Mouse (Mus musculus): ENCODE measurements at regions not wholly inside any gene's neighbourhood (a gene's known extent, or its start where the extent isn't known, plus 50 kb on each side); places are given as distances from the start of the nearest gene placed in this dataset.

DNA sequence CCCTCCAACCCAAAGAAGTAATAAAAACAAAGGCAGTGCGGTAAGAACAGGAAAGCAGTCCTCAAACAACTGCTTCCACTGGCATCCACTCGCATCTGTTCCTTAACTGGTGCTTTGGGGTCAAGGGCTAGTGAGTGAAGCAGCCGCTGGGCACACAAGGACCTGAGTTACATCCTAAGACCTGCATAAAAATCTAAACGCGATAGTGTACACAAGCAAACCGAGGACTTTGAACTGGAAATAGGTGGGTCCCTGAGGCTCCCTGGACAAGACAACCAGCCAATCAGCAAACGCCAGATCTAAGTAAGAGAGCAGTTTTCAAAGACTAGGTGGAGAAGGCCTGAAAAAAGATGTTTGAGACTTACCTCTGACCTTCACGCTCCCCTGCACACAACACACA is 66.8 kb upstream of the Plcz1 start:
- H3K9ac ChIP-seq (replicated peaks; ENCODE audit: low read depth) = no peak overlapping the region
- peak overlapping the region; percentile 20 for H3K4me2 ChIP-seq (replicated peaks; ENCODE audit: low read depth, low read length)
- WGBS = 38% methylated on average over 8 of the region's 8 CpGs
- TF ChIP-seq CTCF (IDR thresholded peaks at IDR 0.05) (no peak), EP300 (IDR thresholded peaks at IDR 0.05) (no peak)
- ATAC-seq = no peak
- no peak overlapping the region for H3K27ac ChIP-seq (ENCODE audit: low read length)
- no peaks in the 10 kb centered on the region for H3K9me3 ChIP-seq (ENCODE audit: low read length)
- no peaks in the 10 kb centered on the region for H3K4me1 ChIP-seq (ENCODE audit: insufficient read depth, low read depth, low read length)
- no peak overlapping the region for H3K4me3 ChIP-seq (ENCODE audit: low read depth, low read length)
- H3K27me3 ChIP-seq (replicated peaks; ENCODE audit: insufficient read depth, low read length) = no peaks in the 10 kb centered on the region
- no peak for DNase-seq (ENCODE audit: low spot score)
- no peaks in the 10 kb centered on the region for H3K36me3 ChIP-seq (ENCODE audit: insufficient read depth, low read length)

DNA sequence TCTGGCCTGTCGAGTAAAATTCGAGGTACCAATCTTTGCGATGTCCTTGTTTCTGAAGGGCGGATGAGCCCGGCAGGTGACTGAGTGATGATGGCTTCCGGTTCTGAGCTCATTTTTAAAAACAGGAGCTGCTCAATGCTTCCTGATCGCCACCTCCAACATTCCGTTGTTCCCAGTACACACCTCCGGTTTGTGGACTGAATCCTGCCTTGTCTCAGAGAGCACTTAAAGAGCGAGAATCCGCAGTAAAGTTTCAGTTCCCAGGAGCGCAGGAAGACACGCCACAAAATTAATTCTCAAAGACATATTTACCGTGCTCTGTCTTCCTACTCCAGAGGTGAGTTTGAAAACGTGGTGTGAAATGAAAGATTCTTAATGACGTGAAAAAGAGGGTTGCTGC is 66.4 kb upstream of the Plcz1 start:
- WGBS = 41% methylated on average over 16 of the region's 16 CpGs
- Histone ChIP-seq H3K9ac (replicated peaks; ENCODE audit: low read depth) (no peak overlapping the region), H3K4me1 (ENCODE audit: insufficient read depth, low read depth, low read length) (no peaks in the 10 kb centered on the region), H3K36me3 (ENCODE audit: insufficient read depth, low read length) (no peaks in the 10 kb centered on the region), H3K27ac (ENCODE audit: low read length) (no peak overlapping the region), H3K4me3 (ENCODE audit: low read depth, low read length) (no peak overlapping the region; the same call in 1 of the 2 replicates), H3K4me2 (replicated peaks; ENCODE audit: low read depth, low read length) (peak overlapping the region; percentile 20), H3K9me3 (ENCODE audit: low read length) (no peaks in the 10 kb centered on the region), H3K27me3 (replicated peaks; ENCODE audit: insufficient read depth, low read length) (no peaks in the 10 kb centered on the region)
- TF ChIP-seq CTCF (IDR thresholded peaks at IDR 0.05) (no peak), EP300 (IDR thresholded peaks at IDR 0.05) (no peak)
- DNase-seq (ENCODE audit: low spot score) = no peak
- ATAC-seq = no peak

GRCm38 (mm10) chr6:140106141-140106540 is 64.9 kb upstream of the Plcz1 start:
- TF ChIP-seq CTCF (IDR thresholded peaks at IDR 0.05) = no peak
- Histone ChIP-seq H3K9me3 (ENCODE audit: low read length) (no peaks in the 10 kb centered on the region), H3K27ac (ENCODE audit: low read length) (no peak overlapping the region), H3K4me3 (ENCODE audit: low read depth, low read length) (no peak overlapping the region), H3K4me1 (ENCODE audit: insufficient read depth, low read depth, low read length) (no peaks in the 10 kb centered on the region), H3K27me3 (replicated peaks; ENCODE audit: insufficient read depth, low read length) (no peaks in the 10 kb centered on the region), H3K36me3 (ENCODE audit: insufficient read depth, low read length) (no peaks in the 10 kb centered on the region), H3K4me2 (replicated peaks; ENCODE audit: low read depth, low read length) (no peak overlapping the region), H3K9ac (replicated peaks; ENCODE audit: low read depth) (no peak overlapping the region)
- 83% methylated on average over 5 of the region's 5 CpGs for WGBS
- ATAC-seq = no peak
- DNase-seq (ENCODE audit: low spot score) = no peak

GRCm38 (mm10) chr6:140102043-140102442 is 60.8 kb upstream of the Plcz1 start:
- Histone ChIP-seq H3K27me3 (replicated peaks; ENCODE audit: insufficient read depth, low read length) (no peaks in the 10 kb centered on the region), H3K4me2 (replicated peaks; ENCODE audit: low read depth, low read length) (no peak overlapping the region)
- WGBS = 25% methylated on average over 6 of the region's 6 CpGs

GRCm38 (mm10) chr6:140095416-140095815 is 54.2 kb upstream of the Plcz1 start:
- no peak overlapping the region for H3K9ac ChIP-seq (replicated peaks; ENCODE audit: low read depth)
- no peak for TF ChIP-seq CTCF (IDR thresholded peaks at IDR 0.05)
- TF ChIP-seq EP300 (IDR thresholded peaks at IDR 0.05) = no peak
- no peaks in the 10 kb centered on the region for H3K36me3 ChIP-seq (ENCODE audit: insufficient read depth, low read length)
- no peaks in the 10 kb centered on the region for H3K4me1 ChIP-seq (ENCODE audit: insufficient read depth, low read depth, low read length)
- ATAC-seq (no peak), DNase-seq (ENCODE audit: low spot score) (no peak)
- H3K4me3 ChIP-seq (ENCODE audit: low read depth, low read length) = no peak overlapping the region
- H3K4me2 ChIP-seq (replicated peaks; ENCODE audit: low read depth, low read length) = no peak overlapping the region
- WGBS = 58% methylated on average over 10 of the region's 10 CpGs
- H3K27ac ChIP-seq (ENCODE audit: low read length) = no peak overlapping the region
- no peaks in the 10 kb centered on the region for H3K27me3 ChIP-seq (replicated peaks; ENCODE audit: insufficient read depth, low read length)
- no peaks in the 10 kb centered on the region for H3K9me3 ChIP-seq (ENCODE audit: low read length)

More at GRCm38 (mm10) chr6:140102043-140102442, 60.8 kb upstream of the Plcz1 start:
- DNase-seq (ENCODE audit: low spot score) (no peak), ATAC-seq (no peak; the same call in 1 of the 2 replicates)
- Histone ChIP-seq H3K4me1 (ENCODE audit: insufficient read depth, low read depth, low read length) (no peaks in the 10 kb centered on the region), H3K36me3 (ENCODE audit: insufficient read depth, low read length) (no peaks in the 10 kb centered on the region), H3K9ac (replicated peaks; ENCODE audit: low read depth) (no peak overlapping the region), H3K9me3 (ENCODE audit: low read length) (no peaks in the 10 kb centered on the region), H3K27ac (ENCODE audit: low read length) (no peak overlapping the region), H3K4me3 (ENCODE audit: low read depth, low read length) (no peak overlapping the region)
- no peak for TF ChIP-seq CTCF (IDR thresholded peaks at IDR 0.05)
- TF ChIP-seq EP300 (IDR thresholded peaks at IDR 0.05) = no peak

All from lung, postnatal 0 days (tissue).